Mouse (Mus musculus) testis, adult 2 months (tissue): ENCODE data around the gene Fam219b.

Source experiments
- CTCF ChIP-seq: fragments of 200-500 bp; IDR thresholded peaks from 2 replicates; pipeline ENCODE4 v1.5.1; 2012; ENCODE audit warnings: low read depth, mild to moderate bottlenecking, inconsistent platforms, low read length, moderate library complexity; ENCODE audit not compliant: control insufficient read depth, insufficient read depth, insufficient replicate concordance
- POLR2A ChIP-seq: fragments of 200-500 bp; IDR thresholded peaks from 2 replicates; pipeline ENCODE4 v1.6.1; 2012; ENCODE audit warnings: low read depth, mild to moderate bottlenecking, inconsistent platforms, low read length, moderate library complexity; ENCODE audit not compliant: control insufficient read depth

DNA sequence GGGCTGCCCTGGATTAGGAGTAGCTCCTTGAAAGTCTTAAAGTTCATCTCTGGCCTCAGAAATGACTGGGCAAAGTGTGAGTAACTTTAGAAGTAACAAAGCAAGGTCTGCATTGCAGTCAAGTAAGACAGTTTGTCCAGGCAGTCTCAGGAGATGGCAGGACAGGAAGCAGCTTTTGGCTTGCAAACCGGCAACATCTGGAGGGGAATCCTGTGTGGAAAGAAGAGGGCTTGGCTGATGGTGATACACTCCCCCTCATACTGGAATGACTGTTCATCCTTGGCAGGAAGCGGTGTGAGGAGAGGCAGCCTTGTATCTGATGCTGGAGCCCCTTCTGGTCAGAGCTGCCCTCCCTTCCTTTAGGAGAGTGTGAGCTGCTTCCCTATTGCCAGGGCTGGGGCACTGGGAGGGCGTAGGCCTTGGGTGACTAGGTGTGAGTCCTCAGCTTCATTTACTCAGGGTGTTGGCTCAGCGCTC lies 25.6 kb downstream of the Fam219b start:
- no peak for TF ChIP-seq CTCF
- TF ChIP-seq POLR2A, result no peak
